Mouse (Mus musculus): ENCODE results near the gene Nfat5. TPM values are rescaled to one million over a fixed set of nuclear protein-coding genes. Genes with fewer than 3 reads are reported as not detected.
A peak's percentile ranks its signal among the peaks of the same experiment; 100 is the strongest.

The Nfat5 gene
- polyA plus RNA-seq, 2 experiments: 0.76 to 4.6 TPM

DNA sequence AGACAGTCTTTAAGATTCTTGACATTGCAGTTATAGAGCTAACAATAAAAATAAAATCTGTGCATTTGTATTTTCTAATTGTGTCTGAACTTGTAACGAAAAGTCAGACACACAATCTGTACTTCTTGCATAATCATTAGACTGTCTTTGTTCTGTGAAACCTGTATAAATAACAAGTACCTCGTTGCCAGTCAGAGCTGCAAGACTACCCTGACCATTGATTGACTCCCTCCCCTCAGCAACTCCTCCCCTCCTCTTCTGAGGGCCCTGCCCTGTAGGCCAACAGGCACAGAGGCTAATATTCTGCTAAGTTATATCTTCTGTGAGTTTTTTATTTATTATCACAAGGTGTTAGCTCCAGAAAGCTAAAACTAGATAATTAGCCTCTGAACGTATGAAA lies 112.7 kb downstream of the Nfat5 start:
- Histone ChIP-seq H3K27ac (no peak overlapping the region), H3K4me1 (replicated peaks; ENCODE audit: control insufficient read depth in 2 of 2, insufficient read depth in 2 of 2, low read length in 1 of 2) (peaks cover 30 to 39% of the 10 kb centered on the region in 2 experiments), H3K4me2 (ENCODE audit: low read depth) (no peak overlapping the region), H3K36me3 (replicated peaks; ENCODE audit: control insufficient read depth, insufficient read depth, low read depth) (peaks cover 9% of the 10 kb centered on the region), H3K27me3 (ENCODE audit: control insufficient read depth, insufficient read depth, low read length) (no peaks in the 10 kb centered on the region), H3K9me3 (ENCODE audit: control insufficient read depth, low read length) (no peaks in the 10 kb centered on the region), H3K9ac (replicated peaks) (no peak overlapping the region), H3K4me3 (ENCODE audit: insufficient read depth in 1 of 2, low read depth in 2 of 2, low read length in 2 of 2) (no peak overlapping the region)
- DNase-seq (ENCODE audit: low read depth in 3 of 3, low spot score in 3 of 3): no peak
- ATAC-seq (ENCODE audit: insufficient read depth): no peak
- WGBS (ENCODE audit: insufficient replicate concordance): 55% methylated on average over 3 of the region's 3 CpGs
- TF ChIP-seq CTCF (IDR thresholded peaks at IDR 0.05; ENCODE audit: low read depth) (no peak), EP300 (IDR thresholded peaks at IDR 0.05; ENCODE audit: low read depth) (no peak)

DNA sequence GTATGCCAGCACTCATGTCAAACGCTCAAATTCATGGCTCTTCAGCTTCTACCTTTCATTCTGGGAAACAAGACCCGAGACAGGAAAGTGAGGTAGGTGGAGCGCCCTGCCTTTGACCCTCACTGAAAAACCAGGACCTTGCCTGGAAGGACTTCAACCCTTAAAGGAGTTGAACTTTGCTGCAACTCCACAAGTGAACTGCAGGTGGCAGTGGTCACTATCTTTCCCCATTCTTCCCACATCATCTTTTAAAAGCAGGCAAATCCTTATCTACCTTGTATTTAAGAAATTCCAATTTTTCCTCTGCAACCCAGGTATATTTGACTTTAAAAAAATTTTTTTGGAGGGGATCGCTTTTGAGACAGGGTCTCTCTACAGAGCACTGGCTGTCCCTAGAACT lies 118.1 kb downstream of the Nfat5 start:
- no peak for DNase-seq (ENCODE audit: low read depth in 3 of 3, low spot score in 3 of 3)

DNA sequence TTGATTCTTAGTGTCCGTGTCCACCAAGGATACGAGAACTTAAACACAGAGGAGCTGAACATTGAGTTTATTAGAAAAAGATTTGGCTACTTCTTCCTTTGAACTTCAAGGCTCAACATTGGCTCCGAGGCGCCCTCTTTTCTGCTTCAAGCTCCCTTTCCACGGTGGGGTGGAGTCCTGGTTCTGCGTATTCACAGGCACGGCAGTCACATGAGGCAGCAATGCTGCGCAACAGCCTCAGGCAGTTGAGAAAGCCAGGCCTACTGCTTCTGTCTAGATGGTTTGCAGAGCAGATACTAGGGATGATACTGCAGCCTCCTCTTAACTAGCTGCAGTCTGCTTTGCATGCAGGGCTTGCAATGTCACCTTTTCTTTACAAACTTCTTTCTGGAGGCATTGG lies 119.3 kb downstream of the Nfat5 start:
- no peak overlapping the region for H3K27ac ChIP-seq
- no peak for ATAC-seq (ENCODE audit: insufficient read depth)
- no peak overlapping the region for H3K4me2 ChIP-seq (ENCODE audit: low read depth)
- 78% methylated on average over 8 of the region's 8 CpGs for WGBS (ENCODE audit: insufficient replicate concordance)
- H3K4me3 ChIP-seq (ENCODE audit: insufficient read depth in 1 of 2, low read depth in 2 of 2, low read length in 2 of 2): no peak overlapping the region
- H3K36me3 ChIP-seq (replicated peaks; ENCODE audit: control insufficient read depth, insufficient read depth, low read depth): peaks cover 47% of the 10 kb centered on the region
- TF ChIP-seq EP300 (IDR thresholded peaks at IDR 0.05; ENCODE audit: low read depth): no peak
- TF ChIP-seq CTCF (IDR thresholded peaks at IDR 0.05; ENCODE audit: low read depth): no peak
- no peak for DNase-seq (ENCODE audit: low read depth in 3 of 3, low spot score in 3 of 3)
- H3K27me3 ChIP-seq (ENCODE audit: control insufficient read depth, insufficient read depth, low read length): no peaks in the 10 kb centered on the region
- H3K9ac ChIP-seq (replicated peaks): no peak overlapping the region
- H3K4me1 ChIP-seq (replicated peaks; ENCODE audit: control insufficient read depth in 2 of 2, insufficient read depth in 2 of 2, low read length in 1 of 2): no peaks in the 10 kb centered on the region
- no peaks in the 10 kb centered on the region for H3K9me3 ChIP-seq (ENCODE audit: control insufficient read depth, low read length)

More for the DNA sequence above, 118.1 kb downstream of the Nfat5 start:
- 59% methylated on average over 4 of the region's 4 CpGs for WGBS (ENCODE audit: insufficient replicate concordance)
- ATAC-seq (ENCODE audit: insufficient read depth): no peak
- no peak overlapping the region for H3K4me2 ChIP-seq (ENCODE audit: low read depth)
- no peak overlapping the region for H3K27ac ChIP-seq
- H3K9ac ChIP-seq (replicated peaks): no peak overlapping the region
- H3K27me3 ChIP-seq (ENCODE audit: control insufficient read depth, insufficient read depth, low read length): no peaks in the 10 kb centered on the region
- peaks cover 42% of the 10 kb centered on the region for H3K36me3 ChIP-seq (replicated peaks; ENCODE audit: control insufficient read depth, insufficient read depth, low read depth)
- TF ChIP-seq CTCF (IDR thresholded peaks at IDR 0.05; ENCODE audit: low read depth): peak; percentile 81
- TF ChIP-seq EP300 (IDR thresholded peaks at IDR 0.05; ENCODE audit: low read depth): no peak
- no peaks in the 10 kb centered on the region for H3K4me1 ChIP-seq (replicated peaks; ENCODE audit: control insufficient read depth in 2 of 2, insufficient read depth in 2 of 2, low read length in 1 of 2)
- H3K4me3 ChIP-seq (ENCODE audit: insufficient read depth in 1 of 2, low read depth in 2 of 2, low read length in 2 of 2): no peak overlapping the region
- no peaks in the 10 kb centered on the region for H3K9me3 ChIP-seq (ENCODE audit: control insufficient read depth, low read length)

DNA sequence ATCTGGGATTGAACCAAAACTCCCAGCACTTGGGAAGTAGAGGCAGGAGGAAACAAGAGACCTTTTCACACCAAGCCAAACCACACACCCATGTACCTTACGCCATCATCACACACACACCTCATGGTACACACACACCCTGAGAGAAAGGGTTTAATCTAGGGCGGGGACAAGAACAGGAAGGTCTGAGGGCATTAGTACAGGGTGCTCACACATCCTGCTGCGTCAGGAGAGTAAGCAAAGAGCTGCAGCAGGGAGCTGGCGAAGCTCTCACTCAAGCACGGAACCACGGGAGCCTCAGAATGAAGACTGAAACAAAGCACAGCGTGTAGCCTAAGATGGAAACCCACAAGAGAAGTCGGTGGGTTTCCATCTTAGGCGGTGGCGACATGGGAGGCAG lies 120.6 kb downstream of the Nfat5 start:
- Histone ChIP-seq H3K4me2 (ENCODE audit: low read depth) (no peak overlapping the region), H3K4me3 (ENCODE audit: insufficient read depth in 1 of 2, low read depth in 2 of 2, low read length in 2 of 2) (no peak overlapping the region), H3K4me1 (replicated peaks; ENCODE audit: control insufficient read depth in 2 of 2, insufficient read depth in 2 of 2, low read length in 1 of 2) (no peaks in the 10 kb centered on the region), H3K27ac (no peak overlapping the region), H3K9ac (replicated peaks) (no peak overlapping the region), H3K27me3 (ENCODE audit: control insufficient read depth, insufficient read depth, low read length) (no peaks in the 10 kb centered on the region), H3K36me3 (replicated peaks; ENCODE audit: control insufficient read depth, insufficient read depth, low read depth) (peaks cover 58% of the 10 kb centered on the region), H3K9me3 (ENCODE audit: control insufficient read depth, low read length) (no peaks in the 10 kb centered on the region)
- 82% methylated on average over 10 of the region's 10 CpGs for WGBS (ENCODE audit: insufficient replicate concordance)
- DNase-seq (ENCODE audit: low read depth in 3 of 3, low spot score in 3 of 3): no peak
- TF ChIP-seq CTCF (IDR thresholded peaks at IDR 0.05; ENCODE audit: low read depth) (no peak), EP300 (IDR thresholded peaks at IDR 0.05; ENCODE audit: low read depth) (no peak)
- no peak for ATAC-seq (ENCODE audit: insufficient read depth)

DNA sequence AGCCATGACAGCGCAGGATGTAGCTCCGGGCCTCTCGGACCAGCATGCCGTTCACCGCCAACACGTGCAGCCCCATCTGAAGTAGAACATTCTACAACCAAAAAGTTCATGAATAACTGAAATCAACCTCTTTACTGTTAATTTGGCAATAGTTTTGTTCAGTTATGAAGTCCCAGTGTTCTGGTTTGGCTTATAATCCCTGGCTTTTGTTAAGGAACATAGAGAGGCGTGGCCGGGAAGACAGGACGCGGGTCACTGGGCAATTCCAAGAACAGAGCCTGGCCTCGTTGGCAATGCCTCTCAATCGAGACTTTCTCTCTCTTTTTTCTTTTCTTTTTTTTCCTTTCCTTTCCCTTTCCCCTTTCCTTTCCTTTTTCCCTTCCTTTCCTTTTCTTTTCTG lies 123.7 kb downstream of the Nfat5 start:
- Histone ChIP-seq H3K4me1 (replicated peaks; ENCODE audit: control insufficient read depth in 2 of 2, insufficient read depth in 2 of 2, low read length in 1 of 2) (peaks cover 0 to 4% of the 10 kb centered on the region in 2 experiments; a peak in 3 of 4 replicates), H3K9me3 (ENCODE audit: control insufficient read depth, low read length) (no peaks in the 10 kb centered on the region), H3K27ac (no peak overlapping the region), H3K27me3 (ENCODE audit: control insufficient read depth, insufficient read depth, low read length) (no peaks in the 10 kb centered on the region), H3K4me3 (ENCODE audit: insufficient read depth in 1 of 2, low read depth in 2 of 2, low read length in 2 of 2) (no peak overlapping the region), H3K36me3 (replicated peaks; ENCODE audit: control insufficient read depth, insufficient read depth, low read depth) (peaks cover 64% of the 10 kb centered on the region), H3K9ac (replicated peaks) (no peak overlapping the region), H3K4me2 (ENCODE audit: low read depth) (no peak overlapping the region)
- no peak for DNase-seq (ENCODE audit: low read depth in 3 of 3, low spot score in 3 of 3)
- WGBS (ENCODE audit: insufficient replicate concordance): 88% methylated on average over 12 of the region's 12 CpGs
- no peak for TF ChIP-seq CTCF (IDR thresholded peaks at IDR 0.05; ENCODE audit: low read depth)
- no peak for TF ChIP-seq EP300 (IDR thresholded peaks at IDR 0.05; ENCODE audit: low read depth)
- no peak for ATAC-seq (ENCODE audit: insufficient read depth)
